Comparison of ENCODE assay signal across 22 mouse cellular contexts in genomic region chr1:127313652-127314350, GRCm38 (mm10).
A peak's percentile ranks its signal among the peaks of the same experiment; 100 is the strongest.
DNase-seq lines count a peak whose midpoint lies in the region; ATAC-seq and TF ChIP-seq lines count a peak whose summit lies in the region.
"Had no signal": no experiment of that assay in that cellular context is flagged by ENCODE, and none has a peak within 500 bp of the region (broad histone marks: within the 10 kb centered on the region; RNA-seq: fewer than 3 reads in every experiment).

No protein-coding gene starts in this region.

- H3K36me3 ChIP-seq in hindbrain, embryonic 10.5 days = no peaks in the 10 kb centered on the region
- H3K36me3 ChIP-seq in hindbrain, postnatal 0 days (ENCODE audit: insufficient read depth, low read length) = no peaks in the 10 kb centered on the region
- H3K36me3 ChIP-seq in testis, adult 2 months (ENCODE audit: control insufficient read depth, insufficient read depth, low read length) = no peaks in the 10 kb centered on the region; the same call in 1 of the 2 replicates
- H3K36me3 ChIP-seq: forebrain, embryonic 15.5 days; heart, embryonic 15.5 days; hindbrain, embryonic 12.5 days; liver, embryonic 13.5 days had no signal

- no peak overlapping the region for H3K4me2 ChIP-seq in hindbrain, postnatal 0 days (ENCODE audit: low read depth, low read length)
- H3K4me2 ChIP-seq: forebrain, embryonic 15.5 days; heart, embryonic 15.5 days; hindbrain, embryonic 12.5 days; liver, embryonic 13.5 days had no signal

- DNase-seq in gastrocnemius, postnatal 25 days = peak; percentile 14
- DNase-seq in gastrocnemius, postnatal 36 days = no peak
- DNase-seq in hindbrain, embryonic 10.5 days (ENCODE audit: low spot score) = no peak
- DNase-seq in hindbrain, postnatal 0 days (ENCODE audit: low spot score) = no peak
- DNase-seq in testis, postnatal 10 days (ENCODE audit: low spot score) = no peak
- no peak for DNase-seq in layer of hippocampus, postnatal 14 days (ENCODE audit: low spot score in 2 of 2)
- no peak for DNase-seq in MN1 (ENCODE audit: low spot score)
- DNase-seq: adrenal gland, postnatal 25 days; cerebellum, adult 8-10 months; cerebellum, postnatal 36 days; kidney, adult 18-20 months; kidney, postnatal 4 days; liver, embryonic 13.5 days; lung, adult 2 months; lung, postnatal 14 days; thymus, postnatal 25 days had no signal

- H3K27ac ChIP-seq in hindbrain, embryonic 10.5 days = peak overlapping the region; percentile 66
- no peak overlapping the region for H3K27ac ChIP-seq in hindbrain, postnatal 0 days
- peak overlapping the region; percentile 32; the same call in 1 of the 2 replicates for H3K27ac ChIP-seq in testis, adult 2 months (ENCODE audit: control insufficient read depth, insufficient read depth, low read depth, low read length)
- H3K27ac ChIP-seq: forebrain, embryonic 15.5 days; heart, embryonic 15.5 days; hindbrain, embryonic 12.5 days; liver, embryonic 13.5 days had no signal

- TF ChIP-seq CTCF in hindbrain, postnatal 0 days (IDR thresholded peaks at IDR 0.05; ENCODE audit: low read depth) = no peak
- no peak for TF ChIP-seq CTCF in testis, adult 2 months (IDR thresholded peaks at IDR 0.05; ENCODE audit: control insufficient read depth, insufficient read depth, insufficient replicate concordance, low read depth, low read length)

- H3K9ac ChIP-seq in hindbrain, postnatal 0 days (replicated peaks; ENCODE audit: low read length) = no peak overlapping the region
- H3K9ac ChIP-seq: forebrain, embryonic 15.5 days; heart, embryonic 15.5 days; hindbrain, embryonic 12.5 days; liver, embryonic 13.5 days had no signal

- no peaks in the 10 kb centered on the region for H3K27me3 ChIP-seq in hindbrain, embryonic 10.5 days (ENCODE audit: insufficient read depth, poor library complexity, severe bottlenecking)
- H3K27me3 ChIP-seq in hindbrain, postnatal 0 days (ENCODE audit: insufficient read depth, low read length) = no peaks in the 10 kb centered on the region
- no peaks in the 10 kb centered on the region for H3K27me3 ChIP-seq in testis, adult 2 months (ENCODE audit: control insufficient read depth, insufficient read depth, low read length)
- H3K27me3 ChIP-seq: forebrain, embryonic 15.5 days; heart, embryonic 15.5 days; hindbrain, embryonic 12.5 days; liver, embryonic 13.5 days had no signal

- no peak for TF ChIP-seq POLR2A in testis, adult 2 months (IDR thresholded peaks at IDR 0.05; ENCODE audit: control insufficient read depth, low read depth, low read length)

- no peaks in the 10 kb centered on the region for H3K9me3 ChIP-seq in hindbrain, embryonic 10.5 days
- no peaks in the 10 kb centered on the region for H3K9me3 ChIP-seq in hindbrain, postnatal 0 days (ENCODE audit: low read length)
- H3K9me3 ChIP-seq: forebrain, embryonic 15.5 days; heart, embryonic 15.5 days; hindbrain, embryonic 12.5 days; liver, embryonic 13.5 days had no signal

- intact Hi-C loops in gastrocnemius, postnatal 36 days (cut with DNase I) = no loop called here

- H3K4me1 ChIP-seq in hindbrain, embryonic 10.5 days (replicated peaks) = peaks cover 28% of the 10 kb centered on the region
- H3K4me1 ChIP-seq in hindbrain, postnatal 0 days (ENCODE audit: insufficient read depth, low read length) = peaks cover 8% of the 10 kb centered on the region
- H3K4me1 ChIP-seq in testis, adult 2 months (ENCODE audit: control insufficient read depth, insufficient read depth, low read length) = no peaks in the 10 kb centered on the region; the same call in 1 of the 2 replicates

- ATAC-seq in hindbrain, postnatal 0 days = no peak
- ATAC-seq: CD4-positive, CD25-positive, alpha-beta regulatory T cell, adult 4 months; forebrain, embryonic 15.5 days; inflammation-experienced regulatory T-cells, adult 6 months had no signal

- H3K4me3 ChIP-seq in hindbrain, embryonic 10.5 days = no peak overlapping the region
- H3K4me3 ChIP-seq in hindbrain, postnatal 0 days (ENCODE audit: low read length) = no peak overlapping the region
- H3K4me3 ChIP-seq in testis, adult 2 months (ENCODE audit: control insufficient read depth, low read depth, low read length) = no peak overlapping the region
- H3K4me3 ChIP-seq: forebrain, embryonic 15.5 days; heart, embryonic 15.5 days; hindbrain, embryonic 12.5 days; liver, embryonic 13.5 days had no signal

- WGBS in hindbrain, embryonic 10.5 days = 37% methylated on average over 8 of the region's 8 CpGs
- WGBS in hindbrain, postnatal 0 days = 41% methylated on average over 8 of the region's 8 CpGs
